Mouse (Mus musculus): ENCODE data around the gene Uck1. TPM values are rescaled to one million over a fixed set of nuclear protein-coding genes. Genes with fewer than 3 reads are reported as not detected.
A peak's percentile ranks its signal among the peaks of the same experiment; 100 is the strongest.

Uck1 gene
- polyA plus RNA-seq, 1 experiment from 2014 or later, result 95.8 TPM

- 86% methylated on average over 8 of the region's 8 CpGs for WGBS
- no peak for ATAC-seq (ENCODE audit: low FRiP score)
- no peak overlapping the region for H3K4me2 ChIP-seq
- H3K9ac ChIP-seq (replicated peaks), result no peak overlapping the region
- H3K4me3 ChIP-seq (replicated peaks), result no peak overlapping the region
- H3K4me1 ChIP-seq, result peaks cover 12% of the 10 kb centered on the region
- H3K27me3 ChIP-seq (replicated peaks), result no peaks in the 10 kb centered on the region
- no peak overlapping the region for H3K27ac ChIP-seq (replicated peaks)
- peaks cover 46% of the 10 kb centered on the region for H3K36me3 ChIP-seq
- no peaks in the 10 kb centered on the region for H3K9me3 ChIP-seq (replicated peaks)
Observed at GRCm38 (mm10) chr2:32294348-32294747, 34.4 kb upstream of the Uck1 start.

- H3K36me3 ChIP-seq, result peaks cover 19% of the 10 kb centered on the region
- H3K4me2 ChIP-seq, result peak overlapping the region; percentile 83
- ATAC-seq (ENCODE audit: low FRiP score), result no peak
- H3K27ac ChIP-seq (replicated peaks), result no peak overlapping the region
- H3K27me3 ChIP-seq (replicated peaks), result no peaks in the 10 kb centered on the region
- peaks cover 42% of the 10 kb centered on the region for H3K4me1 ChIP-seq
- peak overlapping the region; percentile 72 for H3K4me3 ChIP-seq (replicated peaks)
- H3K9me3 ChIP-seq (replicated peaks), result no peaks in the 10 kb centered on the region
- no peak overlapping the region for H3K9ac ChIP-seq (replicated peaks)
Observed at GRCm38 (mm10) chr2:32289578-32289977, 29.6 kb upstream of the Uck1 start.

DNA sequence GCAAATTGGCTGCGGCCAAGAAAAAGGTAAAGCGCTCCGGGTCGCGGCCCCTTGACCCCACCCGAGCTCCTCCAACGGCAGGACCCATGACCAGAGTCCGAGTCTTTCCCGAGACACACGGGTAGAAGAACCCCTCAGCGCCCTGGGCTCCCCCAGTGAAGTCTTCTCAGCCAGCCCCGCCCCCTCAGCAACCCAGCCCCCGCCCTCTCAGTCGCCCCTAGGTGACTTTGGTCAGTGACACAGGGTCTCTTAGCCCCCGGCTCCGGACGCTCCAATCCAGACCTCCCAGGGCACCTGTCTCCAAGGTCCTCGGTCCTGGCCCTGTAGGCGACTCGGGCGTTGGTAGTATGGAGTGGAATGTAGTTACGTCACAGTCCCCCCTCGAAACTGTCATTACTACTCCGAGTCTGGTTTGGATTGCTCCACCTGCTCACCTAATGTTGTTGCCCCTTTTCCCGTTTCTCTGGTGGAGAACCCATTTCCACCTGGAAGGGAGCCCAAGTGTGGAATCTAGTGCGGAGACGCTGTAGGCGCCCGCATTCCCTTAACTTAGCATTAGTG is 28.5 kb upstream of the Uck1 start:
- Histone ChIP-seq H3K9me3 (replicated peaks) (no peaks in the 10 kb centered on the region), H3K4me2 (peak overlapping the region; percentile 83), H3K27ac (replicated peaks) (peak overlapping the region; percentile 72), H3K9ac (replicated peaks) (peak overlapping the region; percentile 91), H3K4me1 (peaks cover 37% of the 10 kb centered on the region), H3K27me3 (replicated peaks) (no peaks in the 10 kb centered on the region), H3K4me3 (replicated peaks) (peak overlapping the region; percentile 72), H3K36me3 (peaks cover 27% of the 10 kb centered on the region)
- WGBS, result 2% methylated on average over 22 of the region's 29 CpGs
- peak; percentile 67 for ATAC-seq (ENCODE audit: low FRiP score)

- Histone ChIP-seq H3K27ac (replicated peaks) (peak within 1 kb of the TSS; percentile 81), H3K9ac (replicated peaks) (peak within 1 kb of the TSS; percentile 91), H3K4me2 (peak within 1 kb of the TSS; percentile 94), H3K36me3 (peaks cover 24% of the 10 kb centered on the region), H3K4me1 (peaks cover 37% of the 10 kb centered on the region), H3K4me3 (replicated peaks) (peak within 1 kb of the TSS; percentile 72), H3K27me3 (replicated peaks) (no peaks in the 10 kb centered on the region), H3K9me3 (replicated peaks) (no peaks in the 10 kb centered on the region)
- ATAC-seq (ENCODE audit: low FRiP score), result peak; percentile 100
- WGBS, result under 1% methylated on average over 41 of the region's 41 CpGs
Observed at GRCm38 (mm10) chr2:32287923-32288367, 28.0 kb upstream of the Uck1 start, which contains the start of gene Swi5. Swi5 (minus strand) TSS chr2:32288075.

DNA sequence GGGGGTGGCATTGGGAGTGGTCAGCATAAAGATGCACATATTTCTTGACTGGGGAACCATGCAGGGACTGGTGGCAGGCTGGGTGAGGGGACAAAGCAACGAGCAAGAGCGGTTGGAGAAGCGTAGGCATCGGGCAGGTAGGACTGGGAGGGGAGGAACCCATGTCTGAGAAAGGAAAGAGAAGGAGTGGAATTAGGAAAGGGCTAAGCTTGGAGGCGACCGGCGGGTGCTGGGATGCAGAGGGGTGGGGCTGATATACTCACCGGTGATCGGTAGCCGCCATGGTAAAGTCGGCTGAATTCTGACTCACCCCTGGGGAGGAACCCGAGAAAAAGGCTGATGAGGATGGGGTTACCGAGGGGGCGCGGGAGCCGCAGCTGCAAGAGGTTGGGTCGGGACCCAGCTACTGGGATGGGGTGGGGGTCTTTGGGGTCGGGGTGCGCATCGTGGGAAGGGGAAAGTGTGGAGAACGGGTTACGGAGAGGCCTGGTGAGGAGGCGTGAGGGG is 27.4 kb upstream of the Uck1 start, which contains the start of gene Golga2:
TSS of gene Golga2 (plus strand) at position 51 of the 507 bp plus-strand sequence.
- no peaks in the 10 kb centered on the region for H3K9me3 ChIP-seq (replicated peaks)
- peak within 1 kb of the TSS; percentile 72 for H3K4me3 ChIP-seq (replicated peaks)
- H3K9ac ChIP-seq (replicated peaks), result peak within 1 kb of the TSS; percentile 91
- H3K4me1 ChIP-seq, result peaks cover 37% of the 10 kb centered on the region
- H3K4me2 ChIP-seq, result peak within 1 kb of the TSS; percentile 94
- H3K27ac ChIP-seq (replicated peaks), result peak within 1 kb of the TSS; percentile 81
- peaks cover 20% of the 10 kb centered on the region for H3K36me3 ChIP-seq
- WGBS, result 1% methylated on average over 23 of the region's 23 CpGs
- ATAC-seq (ENCODE audit: low FRiP score), result peak; percentile 49
- H3K27me3 ChIP-seq (replicated peaks), result no peaks in the 10 kb centered on the region

GRCm38 (mm10) chr2:32283986-32284385 is 24.0 kb upstream of the Uck1 start:
- no peak for ATAC-seq (ENCODE audit: low FRiP score)
- no peaks in the 10 kb centered on the region for H3K9me3 ChIP-seq (replicated peaks)
- no peak overlapping the region for H3K27ac ChIP-seq (replicated peaks)
- peaks cover 26% of the 10 kb centered on the region for H3K4me1 ChIP-seq
- H3K4me3 ChIP-seq (replicated peaks), result no peak overlapping the region
- 92% methylated on average over 3 of the region's 3 CpGs for WGBS
- H3K4me2 ChIP-seq, result no peak overlapping the region
- no peaks in the 10 kb centered on the region for H3K27me3 ChIP-seq (replicated peaks)
- H3K36me3 ChIP-seq, result peaks cover 54% of the 10 kb centered on the region
- H3K9ac ChIP-seq (replicated peaks), result no peak overlapping the region

- Histone ChIP-seq H3K9ac (replicated peaks) (no peak overlapping the region), H3K27ac (replicated peaks) (no peak overlapping the region), H3K4me1 (peaks cover 22% of the 10 kb centered on the region), H3K4me3 (replicated peaks) (no peak overlapping the region), H3K4me2 (no peak overlapping the region), H3K27me3 (replicated peaks) (no peaks in the 10 kb centered on the region), H3K9me3 (replicated peaks) (no peaks in the 10 kb centered on the region), H3K36me3 (peaks cover 66% of the 10 kb centered on the region)
- no peak for ATAC-seq (ENCODE audit: low FRiP score)
- WGBS, result 94% methylated on average over 1 of the region's 1 CpGs
Observed at GRCm38 (mm10) chr2:32282727-32283126, 22.8 kb upstream of the Uck1 start.

DNA sequence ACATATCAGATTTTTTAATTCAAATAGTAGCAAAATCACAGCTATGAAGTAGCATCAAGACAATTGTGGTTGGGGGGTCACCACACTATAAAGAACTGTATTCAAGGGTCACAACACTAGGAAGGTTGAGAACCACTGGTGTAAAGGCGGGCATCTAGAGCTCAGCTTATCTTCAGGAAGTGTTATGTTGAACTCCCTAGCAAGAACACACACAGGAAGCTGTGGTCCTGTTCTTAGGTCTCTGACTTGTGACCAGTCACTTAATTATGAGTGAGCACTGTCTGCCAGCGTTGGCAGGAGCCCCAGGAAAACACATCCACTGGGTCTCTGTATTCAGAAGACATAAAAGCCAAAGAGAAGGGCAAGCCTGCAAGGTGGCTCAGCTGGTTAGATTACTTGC is 22.3 kb upstream of the Uck1 start:
- 98% methylated on average over 2 of the region's 2 CpGs for WGBS
- peaks cover 71% of the 10 kb centered on the region for H3K36me3 ChIP-seq
- no peak overlapping the region for H3K4me2 ChIP-seq
- H3K9me3 ChIP-seq (replicated peaks), result no peaks in the 10 kb centered on the region
- no peak for ATAC-seq (ENCODE audit: low FRiP score)
- no peak overlapping the region for H3K27ac ChIP-seq (replicated peaks)
- no peak overlapping the region for H3K9ac ChIP-seq (replicated peaks)
- no peaks in the 10 kb centered on the region for H3K27me3 ChIP-seq (replicated peaks)
- no peak overlapping the region for H3K4me3 ChIP-seq (replicated peaks)
- H3K4me1 ChIP-seq, result peaks cover 21% of the 10 kb centered on the region

- Histone ChIP-seq H3K27ac (replicated peaks) (no peak overlapping the region), H3K36me3 (peaks cover 40% of the 10 kb centered on the region), H3K4me2 (no peak overlapping the region), H3K9me3 (replicated peaks) (no peaks in the 10 kb centered on the region), H3K9ac (replicated peaks) (no peak overlapping the region), H3K4me1 (no peaks in the 10 kb centered on the region), H3K4me3 (replicated peaks) (no peak overlapping the region), H3K27me3 (replicated peaks) (no peaks in the 10 kb centered on the region)
- no peak for ATAC-seq (ENCODE audit: low FRiP score)
- WGBS, result 83% methylated on average over 3 of the region's 3 CpGs
Observed at GRCm38 (mm10) chr2:32275823-32276222, 15.9 kb upstream of the Uck1 start.

GRCm38 (mm10) chr2:32260635-32261034 is 676 bp upstream of the Uck1 start:
- H3K4me2 ChIP-seq, result peak overlapping the region; percentile 81
- no peak overlapping the region for H3K27ac ChIP-seq (replicated peaks)
- no peaks in the 10 kb centered on the region for H3K27me3 ChIP-seq (replicated peaks)
- H3K4me3 ChIP-seq (replicated peaks), result peak overlapping the region; percentile 89; the same call in 1 of the 2 replicates
- no peaks in the 10 kb centered on the region for H3K9me3 ChIP-seq (replicated peaks)
- no peak overlapping the region for H3K9ac ChIP-seq (replicated peaks)
- no peak for ATAC-seq (ENCODE audit: low FRiP score)
- H3K36me3 ChIP-seq, result peaks cover 21% of the 10 kb centered on the region
- H3K4me1 ChIP-seq, result peaks cover 16% of the 10 kb centered on the region
- 29% methylated on average over 4 of the region's 4 CpGs for WGBS

GRCm38 (mm10) chr2:32258887-32259533 is 949 bp downstream of the Uck1 start:
- peak overlapping the region; percentile 89 for H3K4me3 ChIP-seq (replicated peaks)
- no peaks in the 10 kb centered on the region for H3K9me3 ChIP-seq (replicated peaks)
- no peak for ATAC-seq (ENCODE audit: low FRiP score)
- no peaks in the 10 kb centered on the region for H3K27me3 ChIP-seq (replicated peaks)
- H3K27ac ChIP-seq (replicated peaks), result no peak overlapping the region
- H3K36me3 ChIP-seq, result peaks cover 30% of the 10 kb centered on the region
- peak overlapping the region; percentile 83 for H3K9ac ChIP-seq (replicated peaks)
- H3K4me1 ChIP-seq, result peaks cover 16% of the 10 kb centered on the region
- WGBS, result 61% methylated on average over 6 of the region's 6 CpGs
- peak overlapping the region; percentile 81 for H3K4me2 ChIP-seq

DNA sequence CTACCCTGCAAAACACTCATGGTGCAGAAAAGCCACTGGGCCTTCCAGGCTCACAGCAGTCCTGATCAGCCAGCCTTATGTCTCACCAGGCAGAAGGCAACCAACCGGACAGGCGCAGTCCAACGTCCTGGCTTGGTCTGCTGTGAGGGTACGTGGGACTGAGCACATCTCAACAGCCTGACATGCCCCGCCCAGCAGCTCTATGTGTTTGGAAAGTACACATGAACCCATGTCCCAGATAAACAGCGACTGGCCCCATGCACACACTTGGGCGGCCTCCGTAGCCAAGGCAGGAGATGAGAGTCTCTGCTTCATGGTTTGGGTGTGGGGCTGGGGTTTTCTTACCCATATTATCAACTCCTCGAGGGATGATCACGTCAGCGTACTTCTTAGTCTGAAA is 3.7 kb downstream of the Uck1 start:
- no peaks in the 10 kb centered on the region for H3K9me3 ChIP-seq (replicated peaks)
- peaks cover 56% of the 10 kb centered on the region for H3K36me3 ChIP-seq
- H3K9ac ChIP-seq (replicated peaks), result no peak overlapping the region
- no peaks in the 10 kb centered on the region for H3K27me3 ChIP-seq (replicated peaks)
- H3K4me2 ChIP-seq, result no peak overlapping the region
- peaks cover 16% of the 10 kb centered on the region for H3K4me1 ChIP-seq
- H3K27ac ChIP-seq (replicated peaks), result no peak overlapping the region
- 94% methylated on average over 11 of the region's 11 CpGs for WGBS
- H3K4me3 ChIP-seq (replicated peaks), result no peak overlapping the region
- ATAC-seq (ENCODE audit: low FRiP score), result no peak
